Mouse (Mus musculus) MEL (cell line): ENCODE measurements around the gene Rab11fip4. TPM values are rescaled to one million over a fixed set of nuclear protein-coding genes. Genes with fewer than 3 reads are reported as not detected.

Source experiments
- DNase-seq: peaks from one replicate; pipeline ENCODE4 v3.0.0; 2011; ENCODE audit warnings: low read depth, low spot score
- H3K27ac ChIP-seq: 2 replicates; pipeline ENCODE4 v1.5.1; 2012; ENCODE audit warnings: low read depth, mild to moderate bottlenecking, control low read depth, low read length, moderate library complexity; ENCODE audit not compliant: control insufficient read depth
- H3K27me3 ChIP-seq, 2 experiments: fragments of 150-350 bp in 1 of 2; sonication (generic) in 1 of 2; 2 replicates each; pipeline ENCODE4 v1.6.1; 2012; ENCODE audit warnings: low read length in 2 of 2, mild to moderate bottlenecking in 2 of 2, improper control_type of control experiment in 1 of 2, moderate library complexity in 1 of 2; ENCODE audit not compliant: insufficient read depth in 2 of 2, control insufficient read depth in 1 of 2
- H3K36me3 ChIP-seq, 2 experiments: 2 replicates each; pipeline ENCODE4 v1.6.1; 2012 to 2014; ENCODE audit warnings: low read length in 2 of 2, improper control_type of control experiment in 1 of 2, inconsistent platforms in 1 of 2, mild to moderate bottlenecking in 1 of 2; ENCODE audit not compliant: insufficient read depth in 2 of 2, control insufficient read depth in 1 of 2
- H3K4me1 ChIP-seq, 2 experiments: fragments of 150-350 bp in 1 of 2; sonication (generic) in 1 of 2; 2 replicates each; pipeline ENCODE4 v1.6.1; 2012; ENCODE audit warnings: low read length in 2 of 2, improper control_type of control experiment in 1 of 2, mild to moderate bottlenecking in 1 of 2; ENCODE audit not compliant: insufficient read depth in 2 of 2, control insufficient read depth in 1 of 2
- H3K4me3 ChIP-seq, 2 experiments: fragments of 150-350 bp in 1 of 2; sonication (generic) in 1 of 2; 2 replicates each; pipeline ENCODE4 v1.5.1; 2012; ENCODE audit warnings: low read depth in 2 of 2, low read length in 2 of 2, mild to moderate bottlenecking in 2 of 2, moderate library complexity in 2 of 2, control low read depth in 1 of 2, improper control_type of control experiment in 1 of 2; ENCODE audit not compliant: control insufficient read depth in 1 of 2, insufficient read depth in 1 of 2
- H3K79me2 ChIP-seq: 2 replicates; pipeline ENCODE4 v1.6.1; 2012; ENCODE audit warnings: mild to moderate bottlenecking, low read length, moderate library complexity; ENCODE audit not compliant: control insufficient read depth, poor library complexity, insufficient read depth
- H3K9ac ChIP-seq: 2 replicates; pipeline ENCODE4 v1.6.1; 2012; ENCODE audit warnings: low read depth, mild to moderate bottlenecking, control low read depth, low read length, moderate library complexity; ENCODE audit not compliant: control insufficient read depth, poor library complexity, severe bottlenecking
- H3K9me3 ChIP-seq: fragments of 150-350 bp; sonication (generic); replicated peaks from 2 replicates; pipeline ENCODE4 v1.6.1; 2012; ENCODE audit warnings: mild to moderate bottlenecking, low read length, improper control_type of control experiment, moderate library complexity; ENCODE audit not compliant: insufficient read depth
- CHD2 ChIP-seq: IDR thresholded peaks from 2 replicates; pipeline ENCODE4 v1.6.1; 2011; ENCODE audit warnings: low read length, improper control_type of control experiment
- JUND ChIP-seq: IDR thresholded peaks from 2 replicates; pipeline ENCODE4 v1.6.1; 2011; ENCODE audit warnings: low read depth, mild to moderate bottlenecking, improper control_type of control experiment, low read length
- MEF2A ChIP-seq: IDR thresholded peaks from 2 replicates; pipeline ENCODE4 v1.6.1; 2014; ENCODE audit warnings: low read depth, mild to moderate bottlenecking, inconsistent platforms, low read length, improper control_type of control experiment; ENCODE audit not compliant: poor library complexity, insufficient replicate concordance, severe bottlenecking; ENCODE audit errors: extremely low read depth
- NELFE ChIP-seq: IDR thresholded peaks from 2 replicates; pipeline ENCODE4 v1.6.1; 2011; ENCODE audit warnings: low read depth, low read length, improper control_type of control experiment
- NRF1 ChIP-seq: IDR thresholded peaks from 2 replicates; pipeline ENCODE4 v1.6.1; 2014; ENCODE audit warnings: low read depth, mild to moderate bottlenecking, inconsistent platforms, low read length, improper control_type of control experiment, moderate library complexity; ENCODE audit not compliant: poor library complexity, insufficient read depth, severe bottlenecking
- TAL1 ChIP-seq: IDR thresholded peaks from 2 replicates; pipeline ENCODE4 v1.6.1; 2012; ENCODE audit warnings: mild to moderate bottlenecking, inconsistent platforms, low read length, moderate library complexity, mixed read lengths
- TBP ChIP-seq: IDR thresholded peaks from 2 replicates; pipeline ENCODE4 v1.8.0; 2011; ENCODE audit warnings: low read depth, low read length, improper control_type of control experiment
- UBTF ChIP-seq: IDR thresholded peaks from 2 replicates; pipeline ENCODE4 v1.6.1; 2012; ENCODE audit warnings: low read depth, mild to moderate bottlenecking, inconsistent platforms, low read length, improper control_type of control experiment, moderate library complexity, borderline replicate concordance; ENCODE audit not compliant: insufficient read depth
- USF1 ChIP-seq: IDR thresholded peaks from 2 replicates; pipeline ENCODE4 v1.6.1; 2014; ENCODE audit warnings: low read depth, mild to moderate bottlenecking, inconsistent platforms, low read length, improper control_type of control experiment, moderate library complexity
- polyA plus RNA-seq, 2 experiments: library from polyadenylated mRNA; stranded (reverse) in 1 of 2; unstranded in 1 of 2; fragments of >175 nt in 1 of 2; fragments of >200 nt in 1 of 2; gene quantifications; 2 replicates each; pipeline versions ENCODE4 v1.2.1 to v1.2.4; 2012; ENCODE audit warnings: low replicate concordance in 2 of 2, low read depth in 1 of 2; ENCODE audit not compliant: insufficient read length in 2 of 2, insufficient read depth in 1 of 2, missing spikeins in 1 of 2
- total RNA-seq: library from RNA; depleted of rRNA; stranded (reverse); fragments of 300-350 nt; gene quantifications from 2 replicates; pipeline ENCODE4 v1.2.3, GENCODE M21; 2012

Rab11fip4 gene
- total and polyA plus RNA-seq, 3 experiments = under 0.01 to 0.03 TPM; not detected in 1

DNA sequence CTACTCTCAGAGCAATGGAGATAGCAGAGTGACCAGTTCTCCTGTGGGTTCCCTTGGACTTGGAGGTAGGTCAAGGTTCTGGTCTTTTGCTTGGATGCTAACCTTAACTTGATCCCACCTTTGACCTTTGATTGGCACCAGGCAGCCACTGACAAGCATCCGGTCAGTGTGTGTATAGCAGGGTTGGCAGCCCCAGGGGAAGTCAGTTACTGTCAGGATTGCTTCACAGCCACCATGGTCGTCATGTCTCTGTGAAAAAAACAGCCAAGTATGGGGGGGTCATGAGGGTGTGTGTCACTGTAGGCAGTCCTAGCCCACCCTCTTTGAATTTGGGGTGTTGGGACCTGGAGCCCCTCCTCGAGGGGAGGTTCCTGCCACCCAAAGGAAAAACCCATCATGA lies 83.2 kb downstream of the Rab11fip4 start:
- no peak for DNase-seq

DNA sequence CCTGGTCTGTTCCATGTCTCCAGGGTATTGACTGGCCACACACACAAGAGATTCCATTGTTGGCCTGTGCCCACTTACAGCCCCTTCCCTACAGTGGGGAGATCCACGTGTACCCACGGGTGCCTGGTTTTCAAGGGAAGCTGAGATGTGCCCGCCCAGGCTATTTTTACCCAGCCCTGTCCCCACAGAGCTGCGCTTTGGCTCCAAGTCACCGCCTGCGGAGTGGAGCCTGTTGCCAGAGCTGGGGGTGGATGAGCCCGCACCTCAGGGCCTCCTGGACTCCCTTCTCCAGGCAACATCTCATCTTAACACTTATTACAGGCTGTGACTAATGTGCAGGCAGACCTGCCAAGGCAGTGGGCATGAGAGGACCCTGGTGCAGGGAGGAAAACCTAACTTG lies 83.6 kb downstream of the Rab11fip4 start:
- H3K4me1 ChIP-seq = no peaks in the 10 kb centered on the region
- H3K79me2 ChIP-seq = no peaks in the 10 kb centered on the region
- DNase-seq = no peak
- H3K27me3 ChIP-seq = no peaks in the 10 kb centered on the region; a peak in 1 of 4 replicates
- no peaks in the 10 kb centered on the region for H3K36me3 ChIP-seq
- H3K4me3 ChIP-seq = no peak overlapping the region
- no peak overlapping the region for H3K27ac ChIP-seq
- no peaks in the 10 kb centered on the region for H3K9me3 ChIP-seq
- H3K9ac ChIP-seq = no peak overlapping the region
- TF ChIP-seq MEF2A (no peak), NRF1 (no peak)

More for the DNA sequence above, 83.2 kb downstream of the Rab11fip4 start:
- no peaks in the 10 kb centered on the region for H3K79me2 ChIP-seq
- TF ChIP-seq MEF2A = no peak
- TF ChIP-seq NRF1 = no peak
- no peak for TF ChIP-seq NELFE
- no peak for TF ChIP-seq USF1
- TF ChIP-seq, all 39 proteins: peak for 0
- Histone ChIP-seq H3K4me3 (no peak overlapping the region), H3K27me3 (no peaks in the 10 kb centered on the region; a peak in 1 of 4 replicates), H3K27ac (no peak overlapping the region), H3K4me1 (no peaks in the 10 kb centered on the region), H3K36me3 (no peaks in the 10 kb centered on the region), H3K9me3 (no peaks in the 10 kb centered on the region), H3K9ac (no peak overlapping the region)

DNA sequence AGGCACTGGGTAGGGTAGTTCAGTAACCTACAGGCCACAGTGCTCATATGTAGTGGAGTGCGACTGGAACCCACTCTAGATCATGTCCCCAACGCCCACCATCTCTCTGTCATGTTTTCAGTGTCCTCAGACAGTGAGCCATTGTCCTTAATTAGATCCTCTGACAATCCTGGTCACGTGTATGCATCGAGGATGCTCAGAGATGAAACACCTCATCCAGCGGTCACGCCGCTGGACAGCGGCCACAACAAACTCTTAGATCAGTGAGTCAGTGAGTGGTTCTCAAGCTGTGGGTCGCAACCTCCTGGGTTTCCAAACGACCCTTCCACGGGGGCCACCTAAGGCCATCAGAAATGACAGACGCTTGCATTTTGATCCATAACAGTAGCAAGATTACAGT lies 84.3 kb downstream of the Rab11fip4 start:
- TF ChIP-seq MEF2A (no peak), JUND (no peak), UBTF (no peak), TAL1 (no peak), TBP (no peak), CHD2 (no peak)
- TF ChIP-seq, all 39 proteins: peak for 0
- Histone ChIP-seq H3K4me1 (no peaks in the 10 kb centered on the region), H3K9me3 (no peaks in the 10 kb centered on the region), H3K4me3 (no peak overlapping the region), H3K27ac (no peak overlapping the region), H3K36me3 (no peaks in the 10 kb centered on the region), H3K79me2 (no peaks in the 10 kb centered on the region), H3K27me3 (no peaks in the 10 kb centered on the region; a peak in 1 of 4 replicates), H3K9ac (no peak overlapping the region)
- DNase-seq = no peak
